Mouse (Mus musculus) stomach, embryonic 14.5 days (tissue): ENCODE data around the gene Gm29110. TPM values are rescaled to one million over a fixed set of nuclear protein-coding genes. Genes with fewer than 3 reads are reported as not detected.
"Not testable (repeated sequence)": the region's sequence is repeated elsewhere in the genome, so short reads cannot be mapped to it uniquely, and the experiment has no call there.

Experiments
- ATAC-seq: fragments of 200-750 bp; cut with Nextera tagmentation; 2 replicates; pipeline ENCODE4 v1.8.0; 2017; ENCODE audit warnings: low read depth, moderate TSS enrichment; ENCODE audit not compliant: insufficient number of reproducible peaks, insufficient read depth, low FRiP score
- H3K27ac ChIP-seq: fragments of 300-500 bp; sonication (generic); 2 replicates; pipeline ENCODE4 v1.5.1; 2014; ENCODE audit warnings: mild to moderate bottlenecking, low read length, moderate library complexity, mixed read lengths
- H3K27me3 ChIP-seq: fragments of 300-500 bp; sonication (generic); 2 replicates; pipeline ENCODE4 v1.6.1; 2014; ENCODE audit warnings: low read length, control low read depth, mixed read lengths; ENCODE audit not compliant: control insufficient read depth, insufficient read depth
- H3K36me3 ChIP-seq: fragments of 300-500 bp; sonication (generic); 2 replicates; pipeline ENCODE4 v1.6.1; 2014; ENCODE audit warnings: mild to moderate bottlenecking, control low read depth, low read length, moderate library complexity, mixed read lengths; ENCODE audit not compliant: control insufficient read depth, insufficient read depth
- H3K4me1 ChIP-seq: fragments of 300-500 bp; sonication (generic); 2 replicates; pipeline ENCODE4 v1.6.1; 2014; ENCODE audit warnings: low read length, control low read depth, mixed read lengths; ENCODE audit not compliant: control insufficient read depth, insufficient read depth
- H3K4me2 ChIP-seq: fragments of 300-500 bp; sonication (generic); replicated peaks from 2 replicates; pipeline ENCODE4 v1.6.1; 2014; ENCODE audit warnings: low read depth, low read length, control low read depth
- H3K4me3 ChIP-seq: fragments of 300-500 bp; sonication (generic); 2 replicates; pipeline ENCODE4 v1.5.1; 2014; ENCODE audit warnings: low read depth, low read length, control low read depth
- H3K9ac ChIP-seq: fragments of 300-500 bp; sonication (generic); replicated peaks from 2 replicates; pipeline ENCODE4 v1.6.1; 2014; ENCODE audit warnings: low read depth, mild to moderate bottlenecking, control low read depth, low read length, moderate library complexity, mixed read lengths
- H3K9me3 ChIP-seq: fragments of 300-500 bp; sonication (generic); 2 replicates; pipeline ENCODE4 v1.6.1; 2016; ENCODE audit warnings: low read depth, low read length, control low read depth; ENCODE audit not compliant: control insufficient read depth
- WGBS: fragments of 180-500 bp; shearing (Covaris S2); extraction: QIAGEN DNeasy Blood & Tissue Kit; methylation state at CpG from one replicate; pipeline ENCODE4 v1.1.7; 2014; 5-methylcytosine and 5-hydroxymethylcytosine counted together
- polyA plus RNA-seq: library from polyadenylated mRNA; unstranded; fragments of >200 nt; fragmentation: Nextera tagmentation; extraction: Ambion mirVana; gene quantifications from 2 replicates; pipeline ENCODE4 v1.2.1, GENCODE M21; 2014

The Gm29110 gene
- not detected in 2 replicates for polyA plus RNA-seq

GRCm38 (mm10) chrY:74470231-74470630 is at the start of gene Gm29110:
Gene Gm29110 (plus strand): TSS chrY:74470531.
- H3K36me3 ChIP-seq, H3K9me3 ChIP-seq, H3K4me3 ChIP-seq, H3K27ac ChIP-seq, H3K4me1 ChIP-seq, H3K4me2 ChIP-seq, H3K27me3 ChIP-seq, H3K9ac ChIP-seq, ATAC-seq: not testable (repeated sequence)
- 90% methylated on average over 1 of the region's 6 CpGs for WGBS

Other genes with a start within 250 kb of the Gm29110 start
- gene Gm21913, start 153.4 kb downstream of the Gm29110 start, polyA plus RNA-seq = not detected in 2 replicates